Mouse (Mus musculus): ENCODE data around the gene Krt33b. TPM values are rescaled to one million over a fixed set of nuclear protein-coding genes. Genes with fewer than 3 reads are reported as not detected.
A peak's percentile ranks its signal among the peaks of the same experiment; 100 is the strongest.

Krt33b gene
- polyA plus RNA-seq (2012; rRNA removed) = not detected in 2 replicates

DNA sequence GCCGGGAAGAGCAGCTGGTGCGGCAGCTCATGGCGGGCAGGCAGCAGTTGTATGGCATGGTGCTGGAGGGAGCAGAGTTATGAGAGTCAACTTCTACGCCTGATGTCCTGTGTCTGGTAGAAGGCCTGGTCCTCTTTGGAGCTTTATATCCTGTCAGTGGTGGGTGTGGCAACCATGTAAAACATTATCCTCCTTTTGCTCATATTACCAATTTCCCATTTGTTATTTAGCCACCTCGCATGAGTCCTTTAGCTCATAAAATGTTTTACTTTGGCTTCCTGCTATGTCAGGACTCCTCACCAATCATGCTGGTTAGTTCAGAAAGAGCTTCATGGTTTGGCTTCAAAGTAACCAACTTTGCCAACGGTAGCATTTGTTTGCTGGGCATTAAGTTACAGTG lies at the start of gene Krt33b:
Krt33b (minus strand) TSS at position 101 of the 400 bp plus-strand sequence.
- Histone ChIP-seq H3K4me3 (replicated peaks; ENCODE audit: insufficient read depth, low read depth, low read length) (no peak within 1 kb of the TSS), H3K27me3 (ENCODE audit: control insufficient read depth, insufficient read depth, low read length) (no peaks in the 10 kb centered on the region), H3K27ac (ENCODE audit: insufficient read depth, low read length) (no peak within 1 kb of the TSS), H3K4me1 (ENCODE audit: control insufficient read depth, insufficient read depth, low read length) (no peaks in the 10 kb centered on the region)
- 84% methylated on average over 6 of the region's 6 CpGs for WGBS
- no peak for DNase-seq
- no peak for TF ChIP-seq POLR2A (IDR thresholded peaks at IDR 0.05; ENCODE audit: borderline replicate concordance, insufficient read depth, low read length)
- no peak for TF ChIP-seq CTCF (IDR thresholded peaks at IDR 0.05; ENCODE audit: borderline replicate concordance, insufficient read depth, low read depth, low read length)

GRCm38 (mm10) chr11:100073873-100074272 lies 44.2 kb upstream of the Krt33b start:
- no peak for DNase-seq
- no peak overlapping the region for H3K4me3 ChIP-seq (replicated peaks; ENCODE audit: insufficient read depth, low read depth, low read length)
- H3K4me1 ChIP-seq (ENCODE audit: control insufficient read depth, insufficient read depth, low read length) = no peaks in the 10 kb centered on the region
- H3K27me3 ChIP-seq (ENCODE audit: control insufficient read depth, insufficient read depth, low read length) = no peaks in the 10 kb centered on the region
- WGBS = 61% methylated on average over 1 of the region's 1 CpGs
- TF ChIP-seq POLR2A (IDR thresholded peaks at IDR 0.05; ENCODE audit: borderline replicate concordance, insufficient read depth, low read length) = no peak
- no peak for TF ChIP-seq CTCF (IDR thresholded peaks at IDR 0.05; ENCODE audit: borderline replicate concordance, insufficient read depth, low read depth, low read length)
- H3K27ac ChIP-seq (ENCODE audit: insufficient read depth, low read length) = no peak overlapping the region

DNA sequence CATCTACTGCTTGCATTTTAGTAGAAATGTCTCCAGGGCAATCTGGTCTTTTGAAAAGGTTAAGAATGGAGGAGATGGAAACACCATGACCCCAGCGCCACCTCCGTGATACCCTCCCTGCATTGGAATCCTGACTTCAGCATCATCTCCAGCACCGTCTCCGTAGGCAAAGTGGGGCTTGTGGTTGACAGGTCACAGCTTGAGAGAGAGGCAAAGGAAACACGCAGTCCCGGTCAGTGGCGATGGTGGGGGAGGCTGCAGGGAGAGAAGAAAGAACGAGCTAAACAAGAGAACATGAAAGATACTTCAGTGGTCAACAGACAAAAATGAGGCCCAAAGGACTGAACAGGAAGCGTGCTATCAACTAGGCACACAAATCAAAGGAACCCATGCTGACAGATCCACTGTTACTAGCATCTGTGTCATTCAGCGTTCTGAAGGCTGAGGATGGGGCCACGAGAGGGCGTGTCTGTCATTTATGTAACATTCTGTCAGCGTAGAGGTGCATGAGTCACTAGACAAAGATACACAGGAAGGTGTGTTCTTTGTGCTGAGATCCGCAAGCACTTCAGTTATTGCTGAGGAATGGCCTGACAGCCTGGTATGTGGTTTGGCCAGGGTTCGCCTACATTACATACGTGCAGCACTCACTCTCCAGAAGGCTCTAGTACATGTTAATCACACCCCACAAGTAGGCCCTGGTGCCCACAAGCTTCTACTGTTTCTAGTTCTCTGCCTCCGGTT lies 37.8 kb upstream of the Krt33b start:
- no peak for DNase-seq
- H3K27me3 ChIP-seq (ENCODE audit: control insufficient read depth, insufficient read depth, low read length) = no peaks in the 10 kb centered on the region
- WGBS = 79% methylated on average over 17 of the region's 17 CpGs
- no peaks in the 10 kb centered on the region; the same call in 1 of the 2 replicates for H3K4me1 ChIP-seq (ENCODE audit: control insufficient read depth, insufficient read depth, low read length)
- H3K4me3 ChIP-seq (replicated peaks; ENCODE audit: insufficient read depth, low read depth, low read length) = no peak overlapping the region
- no peak overlapping the region for H3K27ac ChIP-seq (ENCODE audit: insufficient read depth, low read length)
- TF ChIP-seq CTCF (IDR thresholded peaks at IDR 0.05; ENCODE audit: borderline replicate concordance, insufficient read depth, low read depth, low read length) (no peak), POLR2A (IDR thresholded peaks at IDR 0.05; ENCODE audit: borderline replicate concordance, insufficient read depth, low read length) (no peak)

DNA sequence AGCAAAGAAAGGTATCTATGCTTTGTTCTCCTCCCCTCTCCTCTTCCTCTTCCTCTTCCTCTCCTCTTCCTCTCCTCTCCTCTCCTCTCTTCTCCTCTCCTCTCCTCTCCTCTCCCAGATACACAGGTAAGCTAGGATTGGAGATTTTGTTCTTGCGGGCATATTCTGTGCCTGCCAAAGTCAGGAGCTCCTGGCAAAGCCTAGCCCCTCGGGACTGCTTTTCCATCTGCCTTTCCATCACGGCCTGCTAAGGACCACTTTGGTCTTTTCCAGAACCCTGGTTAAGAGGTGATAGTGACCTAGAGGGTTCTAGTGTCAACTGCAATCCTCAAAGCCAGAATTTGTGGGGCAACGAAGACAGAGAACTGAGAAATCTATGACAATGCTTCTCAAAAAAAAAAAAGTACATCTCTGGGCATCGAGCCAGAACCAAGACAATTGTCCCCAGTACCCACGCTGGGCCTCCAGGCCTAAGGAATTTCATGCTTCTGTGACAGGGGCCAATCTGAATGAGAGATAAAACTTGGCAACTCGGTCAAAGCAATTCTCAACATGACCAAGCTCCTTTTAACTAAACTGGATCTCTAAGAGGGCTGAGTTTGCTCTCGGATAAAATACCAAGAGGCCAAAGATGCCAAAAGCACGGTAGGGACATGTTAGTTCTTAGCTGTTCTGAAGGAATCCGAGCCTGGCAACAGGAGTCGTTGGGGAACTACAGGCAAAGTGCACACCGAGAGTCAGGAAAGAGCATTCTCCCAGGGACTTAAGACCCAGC lies 36.8 kb upstream of the Krt33b start:
- no peak for TF ChIP-seq CTCF (IDR thresholded peaks at IDR 0.05; ENCODE audit: borderline replicate concordance, insufficient read depth, low read depth, low read length)
- TF ChIP-seq POLR2A (IDR thresholded peaks at IDR 0.05; ENCODE audit: borderline replicate concordance, insufficient read depth, low read length) = no peak
- H3K27ac ChIP-seq (ENCODE audit: insufficient read depth, low read length) = no peak overlapping the region
- DNase-seq = peak in 1 of 2 experiments; percentile 15
- no peaks in the 10 kb centered on the region; the same call in 1 of the 2 replicates for H3K4me1 ChIP-seq (ENCODE audit: control insufficient read depth, insufficient read depth, low read length)
- no peak overlapping the region for H3K4me3 ChIP-seq (replicated peaks; ENCODE audit: insufficient read depth, low read depth, low read length)
- H3K27me3 ChIP-seq (ENCODE audit: control insufficient read depth, insufficient read depth, low read length) = no peaks in the 10 kb centered on the region
- 19% methylated on average over 12 of the region's 12 CpGs for WGBS

- no peak overlapping the region for H3K27ac ChIP-seq (ENCODE audit: insufficient read depth, low read length)
- TF ChIP-seq CTCF (IDR thresholded peaks at IDR 0.05; ENCODE audit: borderline replicate concordance, insufficient read depth, low read depth, low read length) = no peak
- TF ChIP-seq POLR2A (IDR thresholded peaks at IDR 0.05; ENCODE audit: borderline replicate concordance, insufficient read depth, low read length) = no peak
- WGBS = 60% methylated on average over 8 of the region's 8 CpGs
- no peak overlapping the region for H3K4me3 ChIP-seq (replicated peaks; ENCODE audit: insufficient read depth, low read depth, low read length)
- H3K4me1 ChIP-seq (ENCODE audit: control insufficient read depth, insufficient read depth, low read length) = no peaks in the 10 kb centered on the region; the same call in 1 of the 2 replicates
- DNase-seq = no peak
- no peaks in the 10 kb centered on the region; the same call in 1 of the 2 replicates for H3K27me3 ChIP-seq (ENCODE audit: control insufficient read depth, insufficient read depth, low read length)
Measured at GRCm38 (mm10) chr11:100058875-100059274, 29.2 kb upstream of the Krt33b start.

DNA sequence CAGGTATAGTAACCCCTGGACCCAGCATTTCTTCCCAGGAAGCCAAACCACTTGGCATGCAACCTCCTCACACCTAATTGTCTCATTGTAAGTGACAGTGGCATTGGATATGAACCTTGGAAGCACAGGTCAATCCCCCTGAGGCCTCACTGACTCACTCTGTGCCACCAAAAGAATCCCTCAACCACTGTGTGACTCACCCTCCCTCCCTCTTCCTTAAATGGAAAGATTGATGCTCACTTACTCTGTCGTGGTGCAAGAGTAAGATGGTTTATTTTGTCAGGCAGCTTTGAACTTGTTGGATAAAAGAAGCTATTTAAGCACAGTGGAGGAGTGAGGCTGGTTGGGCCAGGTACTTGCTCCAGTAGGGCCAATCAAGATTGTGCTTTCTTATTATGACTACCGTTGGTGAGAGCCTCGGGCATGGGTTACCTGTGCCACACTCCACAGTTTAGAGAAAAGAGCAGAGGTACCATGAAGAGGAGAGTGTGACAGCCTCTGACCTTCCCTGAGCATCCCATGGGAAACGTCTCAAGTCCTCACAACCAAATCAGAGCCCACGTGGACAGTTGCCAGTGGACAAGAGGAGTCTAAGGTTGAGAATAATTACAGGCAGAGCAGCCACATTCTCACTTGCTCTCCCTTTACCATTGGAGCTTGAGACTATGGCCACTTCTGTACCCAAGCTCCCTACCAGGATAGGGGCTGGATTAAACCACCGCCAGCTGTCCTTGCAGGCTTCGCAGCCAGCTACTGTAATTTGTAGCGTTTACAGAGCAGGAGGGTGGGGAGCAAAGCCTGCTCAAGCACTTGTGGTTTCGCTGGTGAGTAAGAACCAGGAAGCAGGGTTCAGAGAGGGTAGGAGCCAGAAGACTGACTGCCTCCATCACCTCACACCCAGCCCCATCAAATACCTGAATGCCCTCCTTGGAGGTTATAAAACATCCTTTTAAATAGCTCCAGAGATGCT lies 26.3 kb upstream of the Krt33b start:
- DNase-seq = no peak
- WGBS = 58% methylated on average over 9 of the region's 9 CpGs
- Histone ChIP-seq H3K27ac (ENCODE audit: insufficient read depth, low read length) (no peak overlapping the region), H3K4me1 (ENCODE audit: control insufficient read depth, insufficient read depth, low read length) (no peaks in the 10 kb centered on the region; the same call in 1 of the 2 replicates), H3K27me3 (ENCODE audit: control insufficient read depth, insufficient read depth, low read length) (no peaks in the 10 kb centered on the region; the same call in 1 of the 2 replicates), H3K4me3 (replicated peaks; ENCODE audit: insufficient read depth, low read depth, low read length) (no peak overlapping the region)
- TF ChIP-seq POLR2A (IDR thresholded peaks at IDR 0.05; ENCODE audit: borderline replicate concordance, insufficient read depth, low read length) (no peak), CTCF (IDR thresholded peaks at IDR 0.05; ENCODE audit: borderline replicate concordance, insufficient read depth, low read depth, low read length) (no peak)

- no peak for DNase-seq
- Histone ChIP-seq H3K27ac (ENCODE audit: insufficient read depth, low read length) (no peak within 1 kb of the TSS), H3K27me3 (ENCODE audit: control insufficient read depth, insufficient read depth, low read length) (no peaks in the 10 kb centered on the region), H3K4me1 (ENCODE audit: control insufficient read depth, insufficient read depth, low read length) (no peaks in the 10 kb centered on the region), H3K4me3 (replicated peaks; ENCODE audit: insufficient read depth, low read depth, low read length) (no peak within 1 kb of the TSS)
- TF ChIP-seq CTCF (IDR thresholded peaks at IDR 0.05; ENCODE audit: borderline replicate concordance, insufficient read depth, low read depth, low read length) (no peak), POLR2A (IDR thresholded peaks at IDR 0.05; ENCODE audit: borderline replicate concordance, insufficient read depth, low read length) (no peak)
- 74% methylated on average over 3 of the region's 3 CpGs for WGBS
Measured at GRCm38 (mm10) chr11:100050451-100050850, 20.8 kb upstream of the Krt33b start, which contains the start of gene Krt31. Gene Krt31 (minus strand): TSS chr11:100050551.
